Mouse (Mus musculus): ENCODE measurements at regions not wholly inside any gene's neighbourhood (a gene's known extent, or its start where the extent isn't known, plus 50 kb on each side); places are given as distances from the start of the nearest gene placed in this dataset.

DNA sequence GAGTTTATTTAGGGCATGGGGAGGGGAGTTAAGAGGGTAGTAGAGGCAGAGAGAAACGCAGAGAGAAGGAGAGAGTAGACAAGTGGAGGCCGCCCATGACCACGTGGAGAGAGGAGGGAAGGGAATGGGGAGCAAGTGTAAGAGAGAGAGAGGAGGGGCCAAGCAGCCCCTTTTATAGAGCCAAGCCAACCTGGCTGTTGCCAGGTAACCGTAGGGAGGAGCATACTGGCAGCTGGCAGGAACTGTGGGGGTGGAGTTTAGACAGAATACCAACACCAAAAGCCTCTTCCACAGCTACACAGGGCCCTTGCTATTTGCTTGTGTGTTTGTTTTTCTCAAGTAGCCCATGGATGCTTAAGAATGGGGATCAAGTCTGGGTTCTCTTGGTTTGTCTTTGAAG lies 205.4 kb downstream of the Cdh26 start:
- TF ChIP-seq POLR2A (IDR thresholded peaks at IDR 0.05; ENCODE audit: borderline replicate concordance, insufficient read depth, low read length) (no peak), CTCF (IDR thresholded peaks at IDR 0.05; ENCODE audit: borderline replicate concordance, insufficient read depth, low read depth, low read length) (no peak)
